Mouse (Mus musculus): ENCODE results near the gene Oit1. TPM values are rescaled to one million over a fixed set of nuclear protein-coding genes. Genes with fewer than 3 reads are reported as not detected.

Gene Oit1
- polyA plus RNA-seq, 1 experiment: not detected

DNA sequence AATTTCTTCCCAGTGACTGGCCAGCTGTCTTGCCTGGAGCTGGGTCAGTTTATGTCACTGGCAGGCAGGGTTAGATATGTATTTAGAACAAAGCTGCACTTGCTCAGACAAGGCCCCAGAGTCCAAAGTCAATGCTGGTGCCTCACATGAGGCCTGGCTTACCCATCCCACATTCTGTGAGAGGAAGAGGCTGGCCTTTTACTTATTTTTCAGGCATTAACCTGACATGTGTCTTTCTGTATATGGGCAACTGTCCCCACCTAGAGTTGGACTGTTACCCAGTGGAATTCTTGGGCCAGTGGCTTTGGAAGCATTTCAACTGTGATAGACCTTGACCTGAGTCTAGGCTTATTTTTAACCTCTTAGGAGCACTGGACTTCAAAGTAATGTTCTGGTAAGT, 51.6 kb downstream of the Oit1 start:
- TF ChIP-seq POLR2A (IDR thresholded peaks at IDR 0.05; ENCODE audit: low read depth, low read length) (no peak), CTCF (IDR thresholded peaks at IDR 0.05; ENCODE audit: borderline replicate concordance, insufficient read depth, low read length) (no peak)
- Histone ChIP-seq H3K27ac (ENCODE audit: insufficient read depth, low read length) (no peak overlapping the region), H3K4me1 (ENCODE audit: control insufficient read depth, insufficient read depth, low read length) (0 out of 2 replicates have a peak, but pooled peaks cover 3% of the 10 kb centered on the region), H3K4me3 (ENCODE audit: insufficient read depth, low read length) (no peak overlapping the region)

DNA sequence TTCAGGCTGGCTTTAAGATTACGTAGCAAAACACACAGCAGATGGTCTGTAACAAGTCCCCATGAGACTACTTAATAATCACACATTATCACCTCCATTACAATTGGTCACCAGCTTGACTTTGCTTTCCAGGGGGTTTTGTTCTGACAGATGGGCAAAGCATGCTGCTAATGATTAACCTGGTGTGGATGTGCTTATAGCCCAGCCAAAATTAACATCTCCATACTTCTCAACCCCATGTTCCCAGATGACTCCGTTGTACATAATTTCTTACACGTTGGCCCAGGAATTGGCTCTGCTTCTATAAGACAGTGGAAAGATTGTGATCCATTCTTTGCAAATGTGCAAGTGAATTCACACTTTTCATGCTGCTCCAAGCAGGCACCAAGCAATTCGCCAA, 52.8 kb downstream of the Oit1 start:
- TF ChIP-seq POLR2A (IDR thresholded peaks at IDR 0.05; ENCODE audit: low read depth, low read length) (no peak), CTCF (IDR thresholded peaks at IDR 0.05; ENCODE audit: borderline replicate concordance, insufficient read depth, low read length) (no peak)
- H3K27ac ChIP-seq (ENCODE audit: insufficient read depth, low read length): no peak overlapping the region
- no peak overlapping the region for H3K4me3 ChIP-seq (ENCODE audit: insufficient read depth, low read length)
- 0 out of 2 replicates have a peak, but pooled peaks cover 3% of the 10 kb centered on the region for H3K4me1 ChIP-seq (ENCODE audit: control insufficient read depth, insufficient read depth, low read length)

DNA sequence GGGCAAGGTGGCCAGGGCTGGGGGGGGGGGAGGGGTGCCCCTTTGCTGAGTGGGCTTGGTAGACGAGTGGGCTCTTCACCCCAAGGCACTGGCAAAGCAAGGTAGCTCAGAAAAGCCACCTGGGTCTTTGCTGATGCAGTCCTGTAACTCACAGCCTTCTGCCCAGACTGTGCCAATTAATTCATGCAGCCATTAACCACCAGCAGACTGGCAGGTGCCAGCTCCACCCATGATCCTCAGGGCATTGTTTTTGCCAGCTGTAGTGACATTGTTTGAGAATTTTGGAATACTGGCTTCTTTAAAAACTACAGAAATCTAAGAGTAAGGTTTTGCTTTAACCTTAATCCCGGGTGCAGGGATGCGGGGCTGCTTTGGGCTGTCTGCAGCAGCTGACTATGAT, 58.0 kb downstream of the Oit1 start:
- H3K4me3 ChIP-seq (ENCODE audit: insufficient read depth, low read length): no peak overlapping the region
- no peak overlapping the region for H3K27ac ChIP-seq (ENCODE audit: insufficient read depth, low read length)
- TF ChIP-seq POLR2A (IDR thresholded peaks at IDR 0.05; ENCODE audit: low read depth, low read length) (no peak), CTCF (IDR thresholded peaks at IDR 0.05; ENCODE audit: borderline replicate concordance, insufficient read depth, low read length) (no peak)
- H3K4me1 ChIP-seq (ENCODE audit: control insufficient read depth, insufficient read depth, low read length): 0 out of 2 replicates have a peak, but pooled peaks cover 3% of the 10 kb centered on the region

DNA sequence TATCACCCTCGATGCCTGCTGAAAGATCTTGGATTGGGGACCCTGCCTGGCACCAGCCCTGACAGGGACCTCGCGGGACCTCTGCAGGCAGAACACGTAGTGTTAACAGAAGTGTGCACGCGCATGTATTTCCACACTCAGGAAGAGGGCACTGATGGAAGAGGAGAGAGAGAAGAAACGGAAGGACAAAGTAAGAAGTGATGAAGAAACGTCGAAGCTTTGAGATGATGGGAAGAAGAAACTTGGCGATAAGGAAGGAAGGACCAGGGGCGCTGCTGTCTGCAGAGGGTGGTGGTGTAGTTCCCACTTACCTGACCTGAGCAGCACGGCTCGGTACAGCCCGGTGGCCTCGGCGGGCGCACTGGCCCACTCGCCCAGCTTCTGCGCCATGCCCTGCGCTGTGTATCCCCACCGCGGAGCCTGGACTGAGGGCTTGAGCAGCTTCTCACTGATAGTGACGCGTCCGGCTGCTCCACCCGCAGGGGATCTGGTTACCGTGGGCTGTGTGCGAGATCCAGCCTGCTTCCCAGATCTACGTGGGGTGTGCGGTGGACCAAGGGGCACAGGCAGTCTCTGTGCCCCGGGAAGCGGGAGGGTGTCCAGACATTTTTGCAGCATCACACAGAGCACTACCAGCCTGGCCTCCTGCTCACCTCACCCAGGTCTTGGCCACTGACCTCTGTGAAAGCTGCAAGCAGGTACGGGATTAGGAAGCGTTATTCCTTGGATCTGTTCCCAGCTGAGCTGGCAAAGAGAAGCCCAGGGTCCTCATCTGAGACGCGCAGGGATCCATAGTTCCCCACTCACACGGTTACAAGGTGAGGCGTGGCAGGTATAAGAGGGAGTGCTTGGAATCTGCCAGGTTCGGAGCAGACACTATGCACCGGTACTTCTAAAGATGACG, 61.1 kb downstream of the Oit1 start, which contains the start of gene Fam107a:
Gene Fam107a (minus strand): TSS at position 830 of the 904 bp plus-strand sequence.
- H3K4me1 ChIP-seq (ENCODE audit: control insufficient read depth, insufficient read depth, low read length): no peaks in the 10 kb centered on the region
- no peak within 1 kb of the TSS for H3K4me3 ChIP-seq (ENCODE audit: insufficient read depth, low read length)
- H3K27ac ChIP-seq (ENCODE audit: insufficient read depth, low read length): no peak within 1 kb of the TSS
- no peak for TF ChIP-seq POLR2A (IDR thresholded peaks at IDR 0.05; ENCODE audit: low read depth, low read length)
- no peak for TF ChIP-seq CTCF (IDR thresholded peaks at IDR 0.05; ENCODE audit: borderline replicate concordance, insufficient read depth, low read length)

DNA sequence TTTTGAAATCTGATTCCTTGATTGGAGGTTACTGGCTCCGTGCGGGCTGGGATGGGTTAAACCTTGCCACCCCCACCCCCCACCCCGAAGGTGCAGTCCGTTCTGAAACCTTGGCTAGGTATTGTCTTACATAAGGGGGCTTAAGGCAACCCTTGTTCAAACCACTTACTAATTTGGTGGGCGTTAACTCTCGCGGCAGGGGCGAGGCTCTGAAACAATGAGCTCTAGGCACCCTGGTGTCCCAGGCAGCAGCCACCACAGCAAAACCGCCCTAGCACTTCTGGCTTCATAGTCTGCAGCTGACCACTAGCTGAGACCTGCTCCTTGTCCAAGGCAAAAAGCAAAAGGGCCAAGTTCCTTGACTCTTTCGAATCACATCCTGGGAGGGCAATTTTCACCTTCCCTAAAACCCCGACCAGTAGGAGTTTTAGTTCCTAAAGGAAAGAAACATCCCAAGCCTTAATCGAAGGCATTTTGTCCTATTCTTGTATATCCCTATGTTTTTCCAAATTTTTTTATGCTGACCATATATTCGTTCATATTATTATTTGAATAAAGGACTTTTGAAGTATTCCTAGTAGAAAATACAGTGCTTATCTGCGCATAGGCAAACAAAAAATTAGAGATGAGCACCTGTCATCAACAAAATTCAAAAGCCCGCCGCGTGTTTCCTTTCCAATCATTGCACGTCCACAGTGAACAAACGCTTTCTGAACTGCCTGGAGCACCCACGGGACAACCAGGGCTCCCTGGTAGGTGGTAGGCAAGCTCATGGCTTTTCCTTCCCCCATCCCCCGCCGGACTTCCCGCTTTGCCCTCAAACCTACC, 62.0 kb downstream of the Oit1 start:
- TF ChIP-seq POLR2A (IDR thresholded peaks at IDR 0.05; ENCODE audit: low read depth, low read length): no peak
- TF ChIP-seq CTCF (IDR thresholded peaks at IDR 0.05; ENCODE audit: borderline replicate concordance, insufficient read depth, low read length): no peak
- Histone ChIP-seq H3K4me1 (ENCODE audit: control insufficient read depth, insufficient read depth, low read length) (no peaks in the 10 kb centered on the region), H3K4me3 (ENCODE audit: insufficient read depth, low read length) (no peak overlapping the region), H3K27ac (ENCODE audit: insufficient read depth, low read length) (no peak overlapping the region)

DNA sequence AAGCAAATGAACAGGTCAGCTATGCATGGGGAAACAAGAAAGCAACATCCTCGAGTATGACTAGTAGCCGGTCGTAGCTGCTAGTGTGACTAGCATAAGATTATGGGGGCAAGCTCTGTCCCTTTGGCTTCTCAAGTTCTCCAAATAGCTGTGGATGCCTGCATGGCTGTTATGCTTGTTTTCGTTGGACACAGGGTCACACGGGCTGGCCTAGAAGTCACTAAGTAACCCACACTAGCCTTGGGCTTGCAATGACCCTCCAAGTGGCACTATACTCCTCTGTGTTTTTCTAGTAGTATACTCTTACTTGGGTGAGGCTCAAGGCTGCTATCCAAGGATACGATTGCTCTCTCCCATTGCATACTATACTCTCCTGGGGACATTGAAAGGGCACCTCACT, 63.4 kb downstream of the Oit1 start:
- Histone ChIP-seq H3K4me1 (ENCODE audit: control insufficient read depth, insufficient read depth, low read length) (no peaks in the 10 kb centered on the region), H3K4me3 (ENCODE audit: insufficient read depth, low read length) (no peak overlapping the region), H3K27ac (ENCODE audit: insufficient read depth, low read length) (no peak overlapping the region)
- TF ChIP-seq POLR2A (IDR thresholded peaks at IDR 0.05; ENCODE audit: low read depth, low read length): no peak
- TF ChIP-seq CTCF (IDR thresholded peaks at IDR 0.05; ENCODE audit: borderline replicate concordance, insufficient read depth, low read length): no peak

DNA sequence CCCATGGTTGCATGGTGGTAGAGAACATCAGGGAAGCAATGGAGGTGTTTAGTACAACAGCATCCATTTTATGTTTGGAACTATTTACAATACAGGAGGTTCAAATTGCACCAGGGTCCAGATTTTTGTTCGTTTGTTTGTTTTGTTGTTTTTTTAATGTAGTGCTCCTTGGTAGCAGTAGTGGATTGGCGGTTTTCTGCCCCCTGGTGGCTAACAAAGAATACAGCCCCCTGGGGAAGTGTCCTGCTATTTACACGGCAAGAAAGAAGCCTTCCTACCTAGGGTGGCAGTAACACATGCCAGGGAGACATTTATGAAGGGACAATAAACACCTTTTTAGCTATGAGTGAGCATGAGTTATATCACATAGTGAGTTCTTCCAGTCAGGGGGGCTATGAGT, 64.0 kb downstream of the Oit1 start:
- Histone ChIP-seq H3K4me1 (ENCODE audit: control insufficient read depth, insufficient read depth, low read length) (no peaks in the 10 kb centered on the region), H3K4me3 (ENCODE audit: insufficient read depth, low read length) (no peak overlapping the region), H3K27ac (ENCODE audit: insufficient read depth, low read length) (no peak overlapping the region)
- no peak for TF ChIP-seq POLR2A (IDR thresholded peaks at IDR 0.05; ENCODE audit: low read depth, low read length)
- no peak for TF ChIP-seq CTCF (IDR thresholded peaks at IDR 0.05; ENCODE audit: borderline replicate concordance, insufficient read depth, low read length)

DNA sequence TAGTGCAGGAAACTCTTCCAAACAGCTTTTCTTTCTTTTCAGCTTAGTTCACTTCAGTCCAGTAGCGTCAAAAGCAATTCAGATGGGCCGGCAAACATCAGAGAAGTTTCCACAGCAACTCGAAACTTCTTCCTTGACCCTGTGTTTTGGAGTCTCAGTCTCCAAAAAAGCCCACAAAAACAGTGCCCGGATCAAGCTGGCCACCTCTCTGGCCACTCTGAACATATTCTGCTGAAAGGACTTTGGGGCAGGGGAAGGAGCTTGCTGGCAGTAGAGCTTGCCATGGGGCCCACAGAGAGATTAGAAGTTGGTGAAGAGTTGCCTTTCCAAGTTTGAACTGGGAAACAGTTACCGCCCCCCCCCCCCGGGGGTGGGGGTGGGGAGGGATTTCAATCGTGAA, 64.7 kb downstream of the Oit1 start:
- Histone ChIP-seq H3K4me1 (ENCODE audit: control insufficient read depth, insufficient read depth, low read length) (no peaks in the 10 kb centered on the region), H3K27ac (ENCODE audit: insufficient read depth, low read length) (no peak overlapping the region), H3K4me3 (ENCODE audit: insufficient read depth, low read length) (no peak overlapping the region)
- TF ChIP-seq CTCF (IDR thresholded peaks at IDR 0.05; ENCODE audit: borderline replicate concordance, insufficient read depth, low read length) (no peak), POLR2A (IDR thresholded peaks at IDR 0.05; ENCODE audit: low read depth, low read length) (no peak)

DNA sequence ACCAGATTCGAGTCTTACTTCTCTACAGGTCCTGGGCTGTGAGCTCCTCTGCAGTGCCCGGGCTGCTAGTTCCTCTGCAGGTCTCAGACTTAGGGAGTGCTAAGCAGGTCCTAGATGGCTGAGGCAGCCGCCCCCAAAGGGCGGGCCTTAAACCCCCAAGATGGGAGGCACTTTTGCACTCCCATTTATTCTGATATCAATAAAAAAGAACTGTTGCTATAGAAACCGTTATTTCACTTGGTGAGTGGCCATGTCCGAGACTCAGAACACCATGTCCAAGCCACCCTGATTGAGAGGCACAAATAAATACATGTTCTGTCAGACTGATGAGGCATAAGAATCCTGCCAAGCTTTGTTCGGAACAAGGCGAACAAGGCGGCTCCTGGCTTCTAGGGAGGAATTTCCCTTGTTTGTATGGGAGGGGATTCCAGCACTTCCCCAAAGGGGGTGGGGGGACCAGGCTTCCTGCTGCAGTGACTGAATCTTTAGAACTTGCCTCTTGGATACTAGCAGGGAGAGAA, 68.9 kb downstream of the Oit1 start:
- Histone ChIP-seq H3K4me1 (ENCODE audit: control insufficient read depth, insufficient read depth, low read length) (0 out of 2 replicates have a peak, but pooled peaks cover 3% of the 10 kb centered on the region), H3K27ac (ENCODE audit: insufficient read depth, low read length) (no peak overlapping the region), H3K4me3 (ENCODE audit: insufficient read depth, low read length) (no peak overlapping the region)
- no peak for TF ChIP-seq POLR2A (IDR thresholded peaks at IDR 0.05; ENCODE audit: low read depth, low read length)
- no peak for TF ChIP-seq CTCF (IDR thresholded peaks at IDR 0.05; ENCODE audit: borderline replicate concordance, insufficient read depth, low read length)

All from embryonic fibroblast, embryonic 13.5 days (primary cell).